Mouse (Mus musculus) layer of hippocampus, adult 18-20 months (tissue): Measurements from ENCODE around the gene Gm14214. TPM values are rescaled to one million over a fixed set of nuclear protein-coding genes. Genes with fewer than 3 reads are reported as not detected.

ENCODE experiments used
- DNase-seq, 2 experiments: peaks; one replicate each; pipeline ENCODE4 v3.0.0; 2022; ENCODE audit warnings: low spot score in 2 of 2
- long read RNA-seq: library from polyadenylated mRNA; stranded (forward); transcript quantifications from one replicate; pipeline ENCODE4 v2.0.0, GENCODE M21; 2021
- total RNA-seq, 2 experiments: library from RNA; stranded (reverse); gene quantifications; 2 replicates each; pipeline ENCODE4 v1.2.3; 2021

Gene Gm14214
- total RNA-seq, result not detected
- long read RNA-seq, result 0 reads

GRCm38 (mm10) chr2:154769930-154770329 is at the start of gene Gm14214:
TSS of gene Gm14214 (minus strand) at chr2:154770030.
- DNase-seq, result no peak

GRCm38 (mm10) chr2:154818599-154818998 is 48.8 kb upstream of the Gm14214 start:
- DNase-seq, result no peak

GRCm38 (mm10) chr2:154817788-154818187 is 48.0 kb upstream of the Gm14214 start:
- DNase-seq, result peak; percentile 23 to 69

- no peak for DNase-seq
Observed at GRCm38 (mm10) chr2:154817089-154817488, 47.3 kb upstream of the Gm14214 start.

- no peak for DNase-seq
Observed at GRCm38 (mm10) chr2:154813426-154813825, 43.6 kb upstream of the Gm14214 start.

GRCm38 (mm10) chr2:154810821-154811220 is 41.0 kb upstream of the Gm14214 start:
- no peak for DNase-seq

- no peak for DNase-seq
Observed at GRCm38 (mm10) chr2:154809107-154809762, 39.4 kb upstream of the Gm14214 start.

GRCm38 (mm10) chr2:154807689-154808088 is 37.9 kb upstream of the Gm14214 start:
- DNase-seq, result no peak

- DNase-seq, result no peak
Observed at GRCm38 (mm10) chr2:154803845-154804244, 34.0 kb upstream of the Gm14214 start.

GRCm38 (mm10) chr2:154803372-154803771 is 33.5 kb upstream of the Gm14214 start:
- DNase-seq, result no peak

GRCm38 (mm10) chr2:154791661-154792642 is 22.1 kb upstream of the Gm14214 start:
- peak; percentile 39 to 45 for DNase-seq

- DNase-seq, result peak; percentile 94 to 96
Observed at GRCm38 (mm10) chr2:154790656-154791483, 21.0 kb upstream of the Gm14214 start, which contains the start of the genes Raly and a. TSS of gene Raly (plus strand) at chr2:154791096. TSS of gene a (plus strand) at chr2:154791402.

- no peak for DNase-seq
Observed at GRCm38 (mm10) chr2:154789977-154790655, 20.3 kb upstream of the Gm14214 start.

- no peak for DNase-seq
Observed at GRCm38 (mm10) chr2:154789381-154789780, 19.6 kb upstream of the Gm14214 start.

GRCm38 (mm10) chr2:154786776-154787175 is 16.9 kb upstream of the Gm14214 start:
- DNase-seq, result no peak

GRCm38 (mm10) chr2:154786187-154786586 is 16.4 kb upstream of the Gm14214 start:
- no peak for DNase-seq

GRCm38 (mm10) chr2:154785284-154785683 is 15.5 kb upstream of the Gm14214 start:
- no peak for DNase-seq

- no peak for DNase-seq
Observed at GRCm38 (mm10) chr2:154782856-154783650, 13.2 kb upstream of the Gm14214 start.

GRCm38 (mm10) chr2:154782361-154782760 is 12.5 kb upstream of the Gm14214 start:
- peak in 1 of 2 experiments; percentile 24 for DNase-seq

GRCm38 (mm10) chr2:154779648-154780047 is 9.8 kb upstream of the Gm14214 start:
- no peak for DNase-seq
